Mouse (Mus musculus) olfactory bulb, adult 2 months (tissue): Measurements from ENCODE around the gene Cbfa2t2.

Source experiments
- CTCF ChIP-seq: fragments of 200-500 bp; IDR thresholded peaks from 2 replicates; pipeline ENCODE4 v1.5.1; 2012; ENCODE audit warnings: low read depth, mild to moderate bottlenecking, low read length, moderate library complexity; ENCODE audit not compliant: insufficient read depth
- POLR2A ChIP-seq: fragments of 200-500 bp; IDR thresholded peaks from 2 replicates; pipeline ENCODE4 v1.6.1; 2012; ENCODE audit warnings: mild to moderate bottlenecking, low read depth, low read length, moderate library complexity; ENCODE audit not compliant: insufficient read depth

DNA sequence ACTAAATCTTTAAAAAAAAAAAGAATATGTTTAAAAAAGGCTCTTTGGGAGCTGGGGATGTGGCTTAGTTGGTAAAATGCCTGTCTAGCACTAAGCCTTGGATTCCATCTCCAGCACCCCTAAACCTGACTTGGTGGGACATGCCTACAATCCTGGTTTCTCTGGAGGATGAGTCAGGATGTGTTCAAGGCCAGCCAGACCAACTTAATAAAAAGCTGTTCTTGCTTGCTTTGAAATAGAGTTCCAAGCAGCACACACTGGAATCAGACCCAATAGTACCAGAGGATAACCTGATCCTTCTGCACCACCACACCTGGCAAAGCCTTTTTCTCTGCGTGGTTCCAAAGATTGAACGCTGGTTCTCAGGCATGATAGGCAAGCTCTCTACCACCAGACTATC, 5.7 kb upstream of the Cbfa2t2 start:
- TF ChIP-seq POLR2A (no peak), CTCF (no peak)
